In genomic region chr13:24965846-24966201, GRCm38 (mm10) we compare ENCODE assay signal across 8 mouse cellular contexts. TPM values are rescaled to one million over a fixed set of nuclear protein-coding genes. Genes with fewer than 3 reads are reported as not detected.
DNase-seq lines count a peak whose midpoint lies in the region; ATAC-seq and TF ChIP-seq lines count a peak whose summit lies in the region.

No protein-coding gene starts in this region.

- peaks cover 7% of the 10 kb centered on the region for H3K27me3 ChIP-seq in heart, embryonic 13.5 days (replicated peaks)
- no peaks in the 10 kb centered on the region for H3K27me3 ChIP-seq in hindbrain, postnatal 0 days (ENCODE audit: insufficient read depth, low read length)
- no peaks in the 10 kb centered on the region for H3K27me3 ChIP-seq in midbrain, embryonic 15.5 days (replicated peaks)

- no peaks in the 10 kb centered on the region for H3K36me3 ChIP-seq in heart, embryonic 13.5 days
- H3K36me3 ChIP-seq in hindbrain, postnatal 0 days (ENCODE audit: insufficient read depth, low read length) = no peaks in the 10 kb centered on the region
- H3K36me3 ChIP-seq in midbrain, embryonic 15.5 days (replicated peaks) = no peaks in the 10 kb centered on the region

- DNase-seq in heart, adult 9 months (ENCODE audit: low spot score in 2 of 2) = no peak
- no peak for DNase-seq in hindbrain, postnatal 0 days (ENCODE audit: low spot score)
- no peak for DNase-seq in kidney, postnatal 4 days
- DNase-seq in frontal cortex, postnatal 10 days (ENCODE audit: low spot score in 2 of 2) = no peak
- no peak for DNase-seq in lung, postnatal 36 days

- H3K9ac ChIP-seq in heart, embryonic 13.5 days = peak overlapping the region; percentile 67
- peak overlapping the region; percentile 33; the same call in 1 of the 2 replicates for H3K9ac ChIP-seq in hindbrain, postnatal 0 days (replicated peaks; ENCODE audit: low read length)
- no peak overlapping the region for H3K9ac ChIP-seq in midbrain, embryonic 15.5 days

- no peaks in the 10 kb centered on the region for H3K9me3 ChIP-seq in heart, embryonic 13.5 days
- H3K9me3 ChIP-seq in hindbrain, postnatal 0 days (ENCODE audit: low read length) = no peaks in the 10 kb centered on the region
- H3K9me3 ChIP-seq in midbrain, embryonic 15.5 days = no peaks in the 10 kb centered on the region

- peak overlapping the region; percentile 73 for H3K4me2 ChIP-seq in heart, embryonic 13.5 days
- H3K4me2 ChIP-seq in hindbrain, postnatal 0 days (ENCODE audit: low read depth, low read length) = peak overlapping the region; percentile 52
- peak overlapping the region; percentile 49 for H3K4me2 ChIP-seq in midbrain, embryonic 15.5 days

- no peak overlapping the region for H3K27ac ChIP-seq in heart, embryonic 13.5 days (replicated peaks)
- peak overlapping the region; percentile 64; the same call in 1 of the 2 replicates for H3K27ac ChIP-seq in hindbrain, postnatal 0 days
- no peak overlapping the region for H3K27ac ChIP-seq in midbrain, embryonic 15.5 days

- no peak for ATAC-seq in heart, embryonic 13.5 days (ENCODE audit: extremely low read depth, insufficient number of reproducible peaks, low FRiP score, low TSS enrichment)
- ATAC-seq in common myeloid progenitor, adult 5-6 weeks (replicated peaks; ENCODE audit: low read depth, poor library complexity, severe bottlenecking) = peak; percentile 77
- peak; percentile 66 for ATAC-seq in hindbrain, postnatal 0 days
- ATAC-seq in midbrain, embryonic 15.5 days (replicated peaks) = peak; percentile 69

- peaks cover 8% of the 10 kb centered on the region; the same call in 1 of the 2 replicates for H3K4me1 ChIP-seq in heart, embryonic 13.5 days
- peaks cover 4% of the 10 kb centered on the region; the same call in 1 of the 2 replicates for H3K4me1 ChIP-seq in hindbrain, postnatal 0 days (ENCODE audit: insufficient read depth, low read length)
- H3K4me1 ChIP-seq in midbrain, embryonic 15.5 days = peaks cover 3% of the 10 kb centered on the region; the same call in 1 of the 2 replicates

- no peak for TF ChIP-seq CTCF in hindbrain, postnatal 0 days (IDR thresholded peaks at IDR 0.05; ENCODE audit: low read depth)

- WGBS in heart, embryonic 13.5 days = 34% methylated on average over 5 of the region's 5 CpGs
- WGBS in hindbrain, postnatal 0 days = 38% methylated on average over 5 of the region's 5 CpGs
- 37% methylated on average over 5 of the region's 5 CpGs for WGBS in midbrain, embryonic 15.5 days

- peak overlapping the region; percentile 51 for H3K4me3 ChIP-seq in heart, embryonic 13.5 days
- peak overlapping the region; percentile 29 for H3K4me3 ChIP-seq in hindbrain, postnatal 0 days (ENCODE audit: low read length)
- H3K4me3 ChIP-seq in midbrain, embryonic 15.5 days = peak overlapping the region; percentile 28

RNA-seq across cellular contexts. Expression of gene Gpld1, which starts 22.9 kb away (rescaled TPM):
- polyA plus RNA-seq in heart, embryonic 13.5 days (2015; fragmentation: Nextera tagmentation; extraction: Ambion mirVana) = 0.24 and 0.33 TPM in 2 replicates
- total RNA-seq in common myeloid progenitor, adult 5-6 weeks (2017) = 0.46 and 0.49 TPM in 2 replicates
- 5.4 and 8.4 TPM in 2 replicates for total RNA-seq in hindbrain, postnatal 0 days (2014; rRNA removed)
- 3.0 and 3.3 TPM in 2 replicates for polyA plus RNA-seq in hindbrain, postnatal 0 days (2015; fragmentation: Nextera tagmentation; extraction: Ambion mirVana)
- polyA plus RNA-seq in midbrain, embryonic 15.5 days (2015; fragmentation: Nextera tagmentation; extraction: Ambion mirVana) = 2.0 and 3.0 TPM in 2 replicates

RNA-seq across cellular contexts. Expression of gene Aldh5a1, which starts 28.4 kb away (rescaled TPM):
- polyA plus RNA-seq in heart, embryonic 13.5 days (2015; fragmentation: Nextera tagmentation; extraction: Ambion mirVana) = 10.6 and 10.7 TPM in 2 replicates
- 0.58 and 1.3 TPM in 2 replicates for total RNA-seq in common myeloid progenitor, adult 5-6 weeks (2017)
- total RNA-seq in hindbrain, postnatal 0 days (2014; rRNA removed) = 46.3 and 53.9 TPM in 2 replicates
- 16.2 and 16.9 TPM in 2 replicates for polyA plus RNA-seq in hindbrain, postnatal 0 days (2015; fragmentation: Nextera tagmentation; extraction: Ambion mirVana)
- polyA plus RNA-seq in midbrain, embryonic 15.5 days (2015; fragmentation: Nextera tagmentation; extraction: Ambion mirVana) = 12.5 and 12.6 TPM in 2 replicates

RNA-seq across cellular contexts. Expression of gene Mrs2, which starts 54.4 kb away (rescaled TPM):
- polyA plus RNA-seq in heart, embryonic 13.5 days (2015; fragmentation: Nextera tagmentation; extraction: Ambion mirVana) = 14.4 and 14.9 TPM in 2 replicates
- 10.9 and 29.4 TPM in 2 replicates for total RNA-seq in common myeloid progenitor, adult 5-6 weeks (2017)
- total RNA-seq in hindbrain, postnatal 0 days (2014; rRNA removed) = 19.1 and 27.2 TPM in 2 replicates
- 9.9 and 12.7 TPM in 2 replicates for polyA plus RNA-seq in hindbrain, postnatal 0 days (2015; fragmentation: Nextera tagmentation; extraction: Ambion mirVana)
- polyA plus RNA-seq in midbrain, embryonic 15.5 days (2015; fragmentation: Nextera tagmentation; extraction: Ambion mirVana) = 17.3 and 18.9 TPM in 2 replicates
